Mouse (Mus musculus) c-Kit-negative CD71-positive TER-119-positive erythroid progenitor cells, embryonic 14.5 days (primary cell): Measurements from ENCODE around the gene Wdfy4.

Experiments
- DNase-seq: peaks from one replicate; pipeline ENCODE4 v3.0.0-alpha.2; 2013; ENCODE audit warnings: low read depth, low spot score

Wdfy4 gene

GRCm38 (mm10) chr14:32984176-32984738 lies 201.1 kb downstream of the Wdfy4 start:
- no peak for DNase-seq

GRCm38 (mm10) chr14:32970700-32971099 lies 214.6 kb downstream of the Wdfy4 start:
- no peak for DNase-seq

- DNase-seq = no peak
These were observed 220.6 kb downstream of the Wdfy4 start for GRCm38 (mm10) chr14:32964742-32965141.

GRCm38 (mm10) chr14:32960481-32960880 lies 224.8 kb downstream of the Wdfy4 start:
- DNase-seq = peak; percentile 5

GRCm38 (mm10) chr14:32958671-32959070 lies 226.6 kb downstream of the Wdfy4 start:
- no peak for DNase-seq

- no peak for DNase-seq
These were observed 228.8 kb downstream of the Wdfy4 start for GRCm38 (mm10) chr14:32956486-32956885.

GRCm38 (mm10) chr14:32950312-32951301 lies 234.7 kb downstream of the Wdfy4 start:
- DNase-seq = no peak

GRCm38 (mm10) chr14:32947512-32947911 lies 237.8 kb downstream of the Wdfy4 start:
- DNase-seq = no peak

- no peak for DNase-seq
These were observed 246.1 kb downstream of the Wdfy4 start for GRCm38 (mm10) chr14:32939217-32939616.

GRCm38 (mm10) chr14:32934064-32934463 lies 251.2 kb downstream of the Wdfy4 start:
- DNase-seq = no peak

- DNase-seq = no peak
These were observed 253.1 kb downstream of the Wdfy4 start for GRCm38 (mm10) chr14:32932220-32932619.

- DNase-seq = no peak
These were observed 253.6 kb downstream of the Wdfy4 start for GRCm38 (mm10) chr14:32931709-32932108.

GRCm38 (mm10) chr14:32923871-32924270 lies 261.4 kb downstream of the Wdfy4 start:
- DNase-seq = no peak

- no peak for DNase-seq
These were observed 267.4 kb downstream of the Wdfy4 start for GRCm38 (mm10) chr14:32917919-32918318.

GRCm38 (mm10) chr14:32915360-32915759 lies 269.9 kb downstream of the Wdfy4 start:
- no peak for DNase-seq

GRCm38 (mm10) chr14:32911187-32911586 lies 274.1 kb downstream of the Wdfy4 start:
- no peak for DNase-seq
